In the genomic region with DNA sequence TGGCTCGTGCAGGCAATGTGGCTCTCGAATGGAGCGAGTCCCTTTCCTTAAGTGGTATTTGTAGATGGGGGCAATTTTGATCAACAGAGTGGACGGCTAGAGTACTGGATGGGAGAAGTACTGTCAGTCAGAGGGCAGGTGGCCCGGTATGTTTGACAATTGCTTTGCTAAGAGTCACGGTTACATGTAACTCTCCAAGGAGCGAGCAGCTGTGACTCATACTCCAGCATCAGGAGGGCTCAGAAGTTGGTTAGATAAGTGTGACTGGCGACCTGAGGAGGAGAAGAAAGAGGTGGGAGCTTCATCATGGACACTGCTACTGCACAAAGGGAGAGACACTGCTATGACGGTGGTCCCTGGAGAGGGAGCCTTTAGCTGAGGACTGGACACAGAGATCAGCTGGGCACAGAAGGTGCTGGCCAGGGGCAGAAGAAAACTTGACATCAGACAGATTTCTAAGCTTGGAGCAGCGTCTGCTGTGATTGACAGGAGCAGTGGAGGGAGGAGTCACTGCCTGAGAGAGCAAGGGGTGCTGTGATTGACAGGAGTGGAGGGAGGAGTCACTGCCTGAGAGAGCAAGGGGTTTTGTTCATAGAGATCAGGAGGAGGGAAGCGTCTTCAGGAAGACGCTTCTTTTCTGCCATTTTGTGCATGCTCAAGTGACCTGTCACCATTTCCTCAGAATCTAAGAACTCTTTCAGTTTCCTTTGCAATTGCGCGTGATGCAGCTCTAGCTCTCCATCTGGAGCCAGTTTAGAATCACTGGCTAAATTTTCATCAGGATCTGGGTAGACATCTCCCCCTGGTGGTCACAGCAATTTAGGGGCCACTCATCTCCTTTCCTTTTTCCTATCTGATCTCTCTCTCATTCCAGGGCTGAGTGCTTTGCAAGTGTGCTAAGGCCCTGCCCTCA, we compare ENCODE assay signal across 9 mouse cellular contexts. TPM values are rescaled to one million over a fixed set of nuclear protein-coding genes. Genes with fewer than 3 reads are reported as not detected.
DNase-seq lines count a peak whose midpoint lies in the region; ATAC-seq and TF ChIP-seq lines count a peak whose summit lies in the region.
"Had no signal": no experiment of that assay in that cellular context is flagged by ENCODE, and none has a peak within 500 bp of the region (broad histone marks: within the 10 kb centered on the region; RNA-seq: fewer than 3 reads in every experiment).

No protein-coding gene starts in this region.

- peak overlapping the region; percentile 64 for H3K4me2 ChIP-seq in heart, embryonic 12.5 days
- H3K4me2 ChIP-seq in kidney, embryonic 15.5 days = peak overlapping the region; percentile 58
- H3K4me2 ChIP-seq in limb, embryonic 15.5 days = peak overlapping the region; percentile 32
- H3K4me2 ChIP-seq in midbrain, postnatal 0 days (ENCODE audit: low read depth, low read length, poor library complexity, severe bottlenecking) = peak overlapping the region; percentile 28; the same call in 1 of the 2 replicates

- 39% methylated on average over 14 of the region's 14 CpGs for WGBS in heart, embryonic 12.5 days
- WGBS in kidney, embryonic 15.5 days = 58% methylated on average over 14 of the region's 14 CpGs
- WGBS in limb, embryonic 15.5 days = 55% methylated on average over 14 of the region's 14 CpGs
- 61% methylated on average over 14 of the region's 14 CpGs for WGBS in midbrain, postnatal 0 days

- no peaks in the 10 kb centered on the region for H3K36me3 ChIP-seq in heart, embryonic 12.5 days
- no peaks in the 10 kb centered on the region for H3K36me3 ChIP-seq in kidney, embryonic 15.5 days
- no peaks in the 10 kb centered on the region for H3K36me3 ChIP-seq in limb, embryonic 15.5 days
- H3K36me3 ChIP-seq in midbrain, postnatal 0 days (ENCODE audit: insufficient read depth, low read length) = no peaks in the 10 kb centered on the region

- TF ChIP-seq CTCF in midbrain, postnatal 0 days (IDR thresholded peaks at IDR 0.05) = peak; percentile 82

- peak; percentile 87 for ATAC-seq in erythroblast, adult 5-6 weeks (replicated peaks; ENCODE audit: low FRiP score, poor library complexity, severe bottlenecking)
- ATAC-seq in heart, embryonic 12.5 days (ENCODE audit: insufficient number of reproducible peaks, low FRiP score) = peak; percentile 82
- peak; percentile 71 for ATAC-seq in kidney, embryonic 15.5 days (replicated peaks; ENCODE audit: low FRiP score)
- ATAC-seq in limb, embryonic 15.5 days (ENCODE audit: insufficient number of reproducible peaks, low FRiP score, low TSS enrichment, low read depth) = 0 out of 2 replicates have a peak, but pooled peaks have one; percentile 35
- ATAC-seq in midbrain, postnatal 0 days (ENCODE audit: low FRiP score) = peak; percentile 75; the same call in 1 of the 2 replicates

- no peak overlapping the region for H3K27ac ChIP-seq in heart, embryonic 12.5 days (ENCODE audit: poor library complexity, severe bottlenecking)
- no peak overlapping the region for H3K27ac ChIP-seq in kidney, embryonic 15.5 days
- no peak overlapping the region for H3K27ac ChIP-seq in limb, embryonic 15.5 days
- no peak overlapping the region for H3K27ac ChIP-seq in midbrain, postnatal 0 days (ENCODE audit: low read depth, low read length)

- H3K4me3 ChIP-seq in heart, embryonic 12.5 days = peak overlapping the region; percentile 39
- H3K4me3 ChIP-seq in kidney, embryonic 15.5 days (replicated peaks) = peak overlapping the region; percentile 35
- H3K4me3 ChIP-seq in limb, embryonic 15.5 days = peak overlapping the region; percentile 19
- H3K4me3 ChIP-seq in midbrain, postnatal 0 days (ENCODE audit: low read depth, low read length) = no peak overlapping the region
- H3K4me3 ChIP-seq: erythroblast, embryonic 14.5 days had no signal

- peaks cover 10% of the 10 kb centered on the region for H3K4me1 ChIP-seq in heart, embryonic 12.5 days (replicated peaks)
- 0 out of 2 replicates have a peak, but pooled peaks cover 3% of the 10 kb centered on the region for H3K4me1 ChIP-seq in kidney, embryonic 15.5 days
- 0 out of 2 replicates have a peak, but pooled peaks cover 3% of the 10 kb centered on the region for H3K4me1 ChIP-seq in limb, embryonic 15.5 days
- no peaks in the 10 kb centered on the region for H3K4me1 ChIP-seq in midbrain, postnatal 0 days (ENCODE audit: insufficient read depth, low read length)

- no peak overlapping the region for H3K9ac ChIP-seq in heart, embryonic 12.5 days
- no peak overlapping the region for H3K9ac ChIP-seq in kidney, embryonic 15.5 days
- no peak overlapping the region for H3K9ac ChIP-seq in limb, embryonic 15.5 days
- H3K9ac ChIP-seq in midbrain, postnatal 0 days (replicated peaks; ENCODE audit: low read length, poor library complexity, severe bottlenecking) = no peak overlapping the region

- H3K9me3 ChIP-seq in heart, embryonic 12.5 days (replicated peaks) = no peaks in the 10 kb centered on the region
- H3K9me3 ChIP-seq in kidney, embryonic 15.5 days (replicated peaks) = no peaks in the 10 kb centered on the region
- no peaks in the 10 kb centered on the region for H3K9me3 ChIP-seq in limb, embryonic 15.5 days
- no peaks in the 10 kb centered on the region for H3K9me3 ChIP-seq in midbrain, postnatal 0 days (ENCODE audit: low read length)

- H3K27me3 ChIP-seq in heart, embryonic 12.5 days (replicated peaks) = no peaks in the 10 kb centered on the region
- no peaks in the 10 kb centered on the region for H3K27me3 ChIP-seq in kidney, embryonic 15.5 days
- no peaks in the 10 kb centered on the region for H3K27me3 ChIP-seq in limb, embryonic 15.5 days
- no peaks in the 10 kb centered on the region for H3K27me3 ChIP-seq in midbrain, postnatal 0 days (ENCODE audit: insufficient read depth, low read length)

- DNase-seq in CD4-positive, CD25-positive, alpha-beta regulatory T cell, adult 2 months (ENCODE audit: low read depth, low spot score) = peak; percentile 86
- peak; percentile 88 for DNase-seq in brain, adult 2 months (ENCODE audit: low read depth, low spot score)
- DNase-seq in midbrain, postnatal 0 days (ENCODE audit: low spot score) = peak; percentile 80
- peak; percentile 31 to 55 for DNase-seq in spleen, postnatal 36 days (ENCODE audit: low spot score in 2 of 2)

RNA-seq across cellular contexts. Expression of a gene that starts 22.9 kb away (rescaled TPM):
- total RNA-seq in erythroblast, adult 5-6 weeks (2015; ENCODE audit: low replicate concordance) = 1.0 and 4.2 TPM in 2 replicates
- 0.14 and 1.0 TPM in 2 replicates for total RNA-seq in erythroblast, adult 5-6 weeks (2017; ENCODE audit: low replicate concordance)
- polyA plus RNA-seq in heart, embryonic 12.5 days (2016; fragmentation: Nextera tagmentation; extraction: Ambion mirVana) = 1.9 and 2.2 TPM in 2 replicates
- polyA plus RNA-seq in kidney, embryonic 15.5 days (2015; fragmentation: Nextera tagmentation; extraction: Ambion mirVana) = 0.30 and 0.52 TPM in 2 replicates
- 0.26 and 0.32 TPM in 2 replicates for polyA plus RNA-seq in limb, embryonic 15.5 days (2015; fragmentation: Nextera tagmentation; extraction: Ambion mirVana)
- 0.38 and 0.49 TPM in 2 replicates for total RNA-seq in midbrain, postnatal 0 days (2014; rRNA removed)
- polyA plus RNA-seq in midbrain, postnatal 0 days (2015; fragmentation: Nextera tagmentation; extraction: Ambion mirVana) = 0.34 and 0.68 TPM in 2 replicates
- polyA plus RNA-seq: erythroblast, embryonic 14.5 days had no signal

Comparison
In these comparisons a context has a peak if more than half of its experiments do, and no peak if none do; other contexts are left out.
1. ATAC-seq: peak in every context shown above with its lines; median percentile 87 in erythroblast, adult 5-6 weeks; 82 in heart, embryonic 12.5 days; 75 in midbrain, postnatal 0 days; 71 in kidney, embryonic 15.5 days; 35 in limb, embryonic 15.5 days.